Mouse (Mus musculus) bone marrow macrophage, adult 2 months (primary cell): ENCODE results near the gene Homer1. TPM values are rescaled to one million over a fixed set of nuclear protein-coding genes. Genes with fewer than 3 reads are reported as not detected.

Experiments used
- H3K27ac ChIP-seq: 2 replicates; pipeline ENCODE4 v1.5.1; 2012; ENCODE audit warnings: low read depth, low read length; ENCODE audit not compliant: insufficient read depth
- H3K4me1 ChIP-seq: 2 replicates; pipeline ENCODE4 v1.6.1; 2012; ENCODE audit warnings: low read length; ENCODE audit not compliant: control insufficient read depth, insufficient read depth
- H3K4me3 ChIP-seq: 2 replicates; pipeline ENCODE4 v1.5.1; 2012; ENCODE audit warnings: mild to moderate bottlenecking, low read length, moderate library complexity; ENCODE audit not compliant: insufficient read depth
- CTCF ChIP-seq: IDR thresholded peaks from 2 replicates; pipeline ENCODE4 v1.5.1; 2012; ENCODE audit warnings: low read depth, mild to moderate bottlenecking, low read length, moderate library complexity
- POLR2A ChIP-seq: IDR thresholded peaks from 2 replicates; pipeline ENCODE4 v1.6.1; 2012; ENCODE audit warnings: mild to moderate bottlenecking, low read depth, low read length, borderline replicate concordance
- polyA plus RNA-seq: library from polyadenylated mRNA; stranded (reverse); fragments of >200 nt; gene quantifications from 2 replicates; pipeline ENCODE4 v1.2.4, GENCODE M21; 2012; ENCODE audit not compliant: missing spikeins, insufficient read depth, insufficient read length

Homer1 gene
- polyA plus RNA-seq, 1 experiment: 7.4 TPM

DNA sequence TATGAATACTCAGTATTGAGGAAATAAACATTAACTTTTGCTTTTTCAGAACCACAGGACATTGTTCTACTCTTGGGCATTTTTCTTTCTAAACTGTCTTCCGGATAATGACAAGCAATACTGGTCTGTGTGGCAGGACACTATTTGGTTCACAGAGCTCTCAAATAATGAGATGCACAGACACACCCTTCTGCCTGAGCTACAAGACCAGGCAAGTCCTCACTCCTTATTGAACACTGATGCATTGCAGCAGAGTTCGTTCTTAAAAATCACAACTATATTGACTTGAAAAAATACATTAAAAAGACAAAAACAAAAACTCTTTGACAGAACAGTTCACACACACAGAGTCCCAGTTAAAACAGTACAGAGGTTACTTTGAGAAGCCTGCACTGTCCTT, 123.8 kb downstream of the Homer1 start:
- Histone ChIP-seq H3K4me1 (peaks cover 1% of the 10 kb centered on the region), H3K4me3 (no peak overlapping the region), H3K27ac (no peak overlapping the region)
- TF ChIP-seq CTCF: no peak
- TF ChIP-seq POLR2A: no peak

DNA sequence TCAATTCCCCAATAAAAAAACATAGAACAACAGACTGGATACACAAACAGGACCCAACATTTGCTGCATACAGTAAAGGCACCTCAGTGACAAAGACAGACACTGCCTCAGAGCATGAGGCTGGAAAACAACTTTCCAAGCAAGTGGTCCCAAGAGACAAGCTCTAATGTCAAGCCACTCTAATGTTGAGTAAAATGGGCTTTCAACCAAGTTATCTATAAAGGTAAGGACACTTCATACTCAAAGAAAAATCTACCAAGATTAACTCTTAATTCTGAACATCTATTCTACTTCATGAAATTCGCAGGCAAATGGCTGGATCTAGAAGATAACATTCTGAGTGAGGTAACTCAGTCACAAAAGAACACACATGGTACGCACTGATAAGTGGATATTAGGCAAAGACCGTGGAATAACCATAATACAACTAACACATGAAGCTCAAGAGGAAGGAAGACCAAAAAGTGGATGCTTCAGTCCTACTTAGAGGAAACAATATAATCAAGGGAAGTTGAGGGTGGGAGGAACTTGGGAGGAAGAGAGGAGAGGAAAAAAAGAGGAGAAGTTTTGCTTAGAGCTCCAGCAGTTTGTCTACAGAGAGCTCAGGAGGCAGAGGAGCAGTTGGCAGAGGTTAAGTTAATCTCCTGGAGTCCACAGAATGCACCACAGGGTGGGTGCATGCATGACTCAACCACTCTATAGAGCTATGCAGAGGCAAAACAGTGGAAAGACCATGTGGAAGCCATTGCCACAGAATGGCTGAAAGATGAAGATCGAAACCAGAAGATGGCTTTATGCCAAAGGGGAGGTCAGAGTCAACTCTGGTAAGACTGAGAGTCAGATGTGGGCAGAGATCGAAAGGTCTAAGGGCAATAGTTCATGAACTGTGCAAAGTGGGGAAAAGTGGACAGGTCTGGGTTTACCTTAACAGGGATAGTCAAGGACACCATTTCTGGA, 128.8 kb downstream of the Homer1 start:
- no peak overlapping the region for H3K27ac ChIP-seq
- H3K4me3 ChIP-seq: no peak overlapping the region
- H3K4me1 ChIP-seq: peaks cover 11% of the 10 kb centered on the region
- no peak for TF ChIP-seq CTCF
- no peak for TF ChIP-seq POLR2A

DNA sequence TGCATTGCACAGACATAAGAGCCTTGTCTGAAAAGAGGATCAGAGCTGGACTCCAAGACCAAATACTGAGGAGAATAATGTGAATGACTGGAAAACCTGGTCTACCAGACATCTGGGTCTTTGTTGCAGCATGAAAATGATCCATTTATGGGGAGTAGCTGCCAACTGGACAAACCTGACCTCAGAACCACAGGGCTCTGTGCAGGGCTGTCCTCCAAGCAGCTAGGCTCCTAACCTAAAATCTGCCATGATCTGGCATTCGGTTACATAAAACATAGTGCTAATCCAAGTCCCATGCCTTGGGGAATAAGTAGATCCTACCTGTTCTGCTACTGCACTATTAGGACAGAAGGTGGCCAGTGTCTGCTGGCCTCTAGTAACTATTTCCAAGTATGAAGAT, 129.8 kb downstream of the Homer1 start:
- Histone ChIP-seq H3K4me3 (no peak overlapping the region), H3K27ac (no peak overlapping the region), H3K4me1 (peaks cover 11% of the 10 kb centered on the region)
- TF ChIP-seq POLR2A: no peak
- TF ChIP-seq CTCF: no peak

DNA sequence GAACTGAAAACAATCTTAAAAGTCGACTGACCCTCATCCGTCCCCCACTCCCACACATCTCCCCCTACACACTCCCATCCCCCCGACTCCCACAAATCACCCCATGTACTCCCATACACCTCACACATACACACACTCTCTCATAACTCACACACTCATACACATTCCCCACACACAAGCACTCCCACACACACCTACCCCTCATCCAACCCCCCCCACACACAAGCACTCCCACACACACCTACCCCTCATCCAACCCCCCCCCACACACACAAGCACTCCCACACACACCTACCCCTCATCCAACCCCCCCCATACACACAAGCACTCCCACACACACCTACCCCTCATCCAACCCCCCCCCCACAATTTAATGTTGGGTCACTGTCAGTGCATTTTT, 140.7 kb downstream of the Homer1 start:
- TF ChIP-seq CTCF (no peak), POLR2A (no peak)
- H3K4me1 ChIP-seq: no peaks in the 10 kb centered on the region
- no peak overlapping the region for H3K4me3 ChIP-seq
- no peak overlapping the region for H3K27ac ChIP-seq

DNA sequence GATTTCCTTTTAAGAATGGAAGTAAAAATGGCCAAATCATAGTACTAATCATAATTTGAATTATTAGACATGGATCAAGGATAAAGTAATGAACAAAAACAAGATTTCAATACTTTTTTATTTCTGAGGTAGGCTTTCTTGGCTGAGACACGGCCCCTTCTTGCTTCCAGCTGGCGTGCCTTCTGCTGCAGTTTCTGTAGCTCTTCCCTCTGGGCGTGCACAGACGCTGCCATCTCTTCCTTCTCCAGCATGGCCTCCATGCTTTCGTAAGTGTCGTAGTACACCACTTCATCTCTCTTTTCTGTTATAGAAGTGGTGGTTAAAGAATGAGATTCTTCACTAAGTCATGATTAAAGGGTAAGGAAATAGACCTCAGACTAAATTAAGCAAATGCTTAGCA, 153.8 kb downstream of the Homer1 start:
- Histone ChIP-seq H3K4me3 (no peak overlapping the region), H3K27ac (no peak overlapping the region), H3K4me1 (no peaks in the 10 kb centered on the region)
- TF ChIP-seq CTCF (no peak), POLR2A (no peak)

Other genes with a start within 250 kb of the Homer1 start
- 0.04 TPM in 1 of 2 replicates, not detected in the other for gene Cmya5, start 154.9 kb upstream of the Homer1 start, polyA plus RNA-seq
- 117 and 162 TPM in 2 replicates for gene Tent2, start 107.2 kb upstream of the Homer1 start, polyA plus RNA-seq
- gene Jmy, start 200.2 kb downstream of the Homer1 start, polyA plus RNA-seq: 8.4 and 10.6 TPM in 2 replicates